Mouse (Mus musculus) spleen, adult 2 months (tissue): ENCODE results near the gene Ptprg. TPM values are rescaled to one million over a fixed set of nuclear protein-coding genes. Genes with fewer than 3 reads are reported as not detected.

Experiments
- DNase-seq, 2 experiments: peaks; one replicate each; pipeline versions ENCODE4 v3.0.0 to v3.0.0-alpha.2; 2012 to 2021; ENCODE audit warnings: low spot score in 2 of 2, low read depth in 1 of 2
- H3K27ac ChIP-seq: fragments of 200-500 bp; 2 replicates; pipeline ENCODE4 v1.5.1; 2012; ENCODE audit warnings: low read length, inconsistent platforms; ENCODE audit not compliant: insufficient read depth
- H3K27me3 ChIP-seq: fragments of 200-500 bp; 2 replicates; pipeline ENCODE4 v1.6.1; 2012; ENCODE audit warnings: mild to moderate bottlenecking, moderate library complexity, low read length, inconsistent platforms; ENCODE audit not compliant: control insufficient read depth, insufficient read depth
- H3K36me3 ChIP-seq: fragments of 200-500 bp; 2 replicates; pipeline ENCODE4 v1.6.1; 2012; ENCODE audit warnings: mild to moderate bottlenecking, low read length, inconsistent platforms; ENCODE audit not compliant: control insufficient read depth, insufficient read depth
- H3K4me1 ChIP-seq: fragments of 200-500 bp; 2 replicates; pipeline ENCODE4 v1.6.1; 2011; ENCODE audit warnings: inconsistent platforms; ENCODE audit not compliant: control insufficient read depth, insufficient read depth, insufficient read length
- H3K4me3 ChIP-seq: fragments of 200-500 bp; 2 replicates; pipeline ENCODE4 v1.5.1; 2011; ENCODE audit warnings: mild to moderate bottlenecking, inconsistent platforms; ENCODE audit not compliant: insufficient read depth, insufficient read length; ENCODE audit errors: extremely low read depth
- CTCF ChIP-seq: fragments of 200-500 bp; IDR thresholded peaks from 2 replicates; pipeline ENCODE4 v1.5.1; 2011; ENCODE audit warnings: mild to moderate bottlenecking, inconsistent platforms; ENCODE audit not compliant: insufficient read depth, insufficient read length, insufficient replicate concordance; ENCODE audit errors: extremely low read depth
- POLR2A ChIP-seq: fragments of 200-500 bp; IDR thresholded peaks from 2 replicates; pipeline ENCODE4 v1.6.1; 2011; ENCODE audit warnings: low read depth, low read length, inconsistent platforms
- WGBS: fragments of 180-500 bp; shearing (Covaris S2); methylation state at CpG from one replicate; pipeline ENCODE4 v1.1.7; 2018; 5-methylcytosine and 5-hydroxymethylcytosine counted together
- polyA plus RNA-seq: library from polyadenylated mRNA; depleted of rRNA; stranded (reverse); fragments of >200 nt; gene quantifications from 2 replicates; pipeline ENCODE4 v1.2.3, GENCODE M21; 2012

The Ptprg gene
- polyA plus RNA-seq, 1 experiment: 4.9 TPM

GRCm38 (mm10) chr14:12062628-12063360 is 509.5 kb downstream of the Ptprg start:
- Histone ChIP-seq H3K4me1 (no peaks in the 10 kb centered on the region), H3K27me3 (no peaks in the 10 kb centered on the region), H3K36me3 (no peaks in the 10 kb centered on the region), H3K27ac (no peak overlapping the region), H3K4me3 (no peak overlapping the region)
- DNase-seq: no peak
- no peak for TF ChIP-seq CTCF
- WGBS: 81% methylated on average over 7 of the region's 7 CpGs

- Histone ChIP-seq H3K27me3 (no peaks in the 10 kb centered on the region), H3K4me1 (no peaks in the 10 kb centered on the region), H3K36me3 (no peaks in the 10 kb centered on the region), H3K4me3 (no peak overlapping the region), H3K27ac (no peak overlapping the region)
- 64% methylated on average over 1 of the region's 1 CpGs for WGBS
- TF ChIP-seq CTCF (no peak), POLR2A (no peak)
- DNase-seq: no peak
Observed at GRCm38 (mm10) chr14:12065001-12065400, 511.7 kb downstream of the Ptprg start.

DNA sequence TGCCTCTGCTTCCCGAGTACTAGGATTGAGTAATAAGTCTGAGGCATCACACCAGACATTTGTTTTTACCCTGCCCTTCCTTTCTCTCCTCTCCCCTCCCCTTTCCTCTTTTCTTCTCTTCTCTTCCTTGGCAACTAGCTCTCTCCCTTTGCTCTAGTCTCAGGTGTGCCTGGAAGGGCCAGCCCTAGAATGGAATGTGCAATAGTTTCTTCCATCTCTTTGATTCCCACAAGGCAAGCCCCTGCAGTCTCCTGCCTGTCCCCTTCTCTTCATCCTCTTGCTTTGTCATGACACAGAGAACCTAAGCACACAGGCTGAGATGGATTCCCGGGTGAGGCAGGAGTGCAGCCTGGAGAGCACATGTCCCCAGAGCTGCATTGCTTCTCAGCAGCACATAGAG is 512.4 kb downstream of the Ptprg start:
- Histone ChIP-seq H3K27me3 (no peaks in the 10 kb centered on the region), H3K4me1 (no peaks in the 10 kb centered on the region), H3K36me3 (no peaks in the 10 kb centered on the region), H3K27ac (no peak overlapping the region), H3K4me3 (no peak overlapping the region)
- no peak for TF ChIP-seq POLR2A
- no peak for TF ChIP-seq CTCF
- no peak for DNase-seq
- 74% methylated on average over 2 of the region's 2 CpGs for WGBS

- no peaks in the 10 kb centered on the region for H3K27me3 ChIP-seq
- no peak for TF ChIP-seq CTCF
- TF ChIP-seq POLR2A: no peak
- no peaks in the 10 kb centered on the region for H3K4me1 ChIP-seq
- no peak for DNase-seq
- H3K36me3 ChIP-seq: no peaks in the 10 kb centered on the region
- no peak overlapping the region for H3K27ac ChIP-seq
- H3K4me3 ChIP-seq: no peak overlapping the region
- WGBS: 95% methylated on average over 12 of the region's 12 CpGs
Observed at GRCm38 (mm10) chr14:12069707-12070106, 516.4 kb downstream of the Ptprg start.

DNA sequence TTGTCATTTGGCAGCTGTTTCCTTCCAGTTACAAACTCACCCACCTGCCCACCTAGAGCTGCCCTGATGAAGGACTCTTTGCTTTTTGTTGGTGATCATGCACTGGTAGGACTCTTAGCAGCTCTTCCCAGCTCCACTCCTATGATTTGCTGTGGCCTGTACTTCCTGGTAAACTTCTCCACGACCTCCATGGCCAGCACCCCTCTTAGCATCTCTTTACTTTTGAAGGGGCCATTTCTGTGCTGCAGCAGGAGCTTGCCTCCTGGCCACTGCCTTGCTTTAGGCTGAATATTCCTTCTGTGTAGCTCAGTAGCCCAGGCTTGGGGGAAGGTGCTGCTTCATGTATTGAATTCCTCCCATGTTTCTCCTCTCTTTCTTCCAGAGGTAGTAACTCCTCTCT is 517.0 kb downstream of the Ptprg start:
- Histone ChIP-seq H3K4me3 (no peak overlapping the region), H3K36me3 (no peaks in the 10 kb centered on the region), H3K27ac (no peak overlapping the region), H3K4me1 (no peaks in the 10 kb centered on the region), H3K27me3 (no peaks in the 10 kb centered on the region)
- no peak for DNase-seq
- WGBS: 31% methylated on average over 1 of the region's 1 CpGs
- TF ChIP-seq POLR2A (no peak), CTCF (no peak)

- Histone ChIP-seq H3K4me3 (no peak overlapping the region), H3K36me3 (no peaks in the 10 kb centered on the region), H3K4me1 (no peaks in the 10 kb centered on the region), H3K27me3 (no peaks in the 10 kb centered on the region), H3K27ac (no peak overlapping the region)
- WGBS: 87% methylated on average over 7 of the region's 7 CpGs
- no peak for TF ChIP-seq CTCF
- no peak for DNase-seq
Observed at GRCm38 (mm10) chr14:12070856-12071465, 517.6 kb downstream of the Ptprg start.
